Mouse (Mus musculus) T-helper 2 cell (primary cell): ENCODE results near the gene Nedd4.

Experiments
- in situ Hi-C: fragments of 300-600 bp; cut with MboI, MseI; formaldehyde crosslinking; loops from one replicate; pipeline ENCODE4 v1.15.1; 2025; ENCODE audit warnings: high pct_unique_total_duplicates

Nedd4 gene

GRCm38 (mm10) chr9:72790530-72791212 is 128.5 kb downstream of the Nedd4 start:
- in situ Hi-C loops: no loop called here

DNA sequence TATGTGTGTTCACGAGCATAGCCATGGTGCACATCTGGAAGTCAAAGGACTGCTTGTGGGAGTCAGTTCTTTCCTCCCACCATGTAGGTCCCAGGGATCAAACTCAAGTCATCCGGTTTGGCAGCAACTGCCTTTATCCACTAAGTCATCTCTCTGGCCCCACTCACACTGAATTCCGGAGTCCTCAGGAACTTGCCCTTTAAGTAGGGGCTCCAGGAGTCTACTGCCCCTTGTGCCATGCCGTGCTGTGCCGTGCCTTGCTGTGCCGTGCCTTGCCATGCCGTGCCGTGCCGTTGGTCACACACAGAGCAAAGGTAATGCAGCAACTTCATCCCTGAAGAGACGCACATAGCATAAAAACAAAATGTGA is 129.1 kb downstream of the Nedd4 start:
- in situ Hi-C loops: no loop called here

GRCm38 (mm10) chr9:72791681-72792080 is 129.5 kb downstream of the Nedd4 start:
- in situ Hi-C loops: no loop called here

GRCm38 (mm10) chr9:72795243-72795642 is 133.1 kb downstream of the Nedd4 start:
- in situ Hi-C loops: no loop called here

GRCm38 (mm10) chr9:72797136-72797621 is 135.0 kb downstream of the Nedd4 start:
- in situ Hi-C loops: no loop called here
